Mouse (Mus musculus) gastrocnemius, adult 18-20 months (tissue): ENCODE results near the gene Abhd15. TPM values are rescaled to one million over a fixed set of nuclear protein-coding genes. Genes with fewer than 3 reads are reported as not detected.

Source experiments
- DNase-seq: peaks from one replicate; pipeline ENCODE4 v3.0.0; 2021; ENCODE audit warnings: low spot score
- long read RNA-seq, 2 experiments: library from polyadenylated mRNA; stranded (forward); transcript quantifications; one replicate each; pipeline ENCODE4 v2.0.0; 2021
- total RNA-seq, 2 experiments: library from RNA; stranded (reverse); gene quantifications; 2 replicates each; pipeline ENCODE4 v1.2.3; 2021

The Abhd15 gene
- under 1 TPM; 0.43 to 0.87 TPM for total RNA-seq
- long read RNA-seq, experiment 1, partial matches to known transcripts, result 0 of 5 reads
- long read RNA-seq, experiment 1, other reads (novel, unspliced or antisense), result 4 of 5 reads
- long read RNA-seq, experiment 2, partial matches to known transcripts, result 0 of 7 reads
- long read RNA-seq, experiment 2, other reads (novel, unspliced or antisense), result 7 of 7 reads

DNA sequence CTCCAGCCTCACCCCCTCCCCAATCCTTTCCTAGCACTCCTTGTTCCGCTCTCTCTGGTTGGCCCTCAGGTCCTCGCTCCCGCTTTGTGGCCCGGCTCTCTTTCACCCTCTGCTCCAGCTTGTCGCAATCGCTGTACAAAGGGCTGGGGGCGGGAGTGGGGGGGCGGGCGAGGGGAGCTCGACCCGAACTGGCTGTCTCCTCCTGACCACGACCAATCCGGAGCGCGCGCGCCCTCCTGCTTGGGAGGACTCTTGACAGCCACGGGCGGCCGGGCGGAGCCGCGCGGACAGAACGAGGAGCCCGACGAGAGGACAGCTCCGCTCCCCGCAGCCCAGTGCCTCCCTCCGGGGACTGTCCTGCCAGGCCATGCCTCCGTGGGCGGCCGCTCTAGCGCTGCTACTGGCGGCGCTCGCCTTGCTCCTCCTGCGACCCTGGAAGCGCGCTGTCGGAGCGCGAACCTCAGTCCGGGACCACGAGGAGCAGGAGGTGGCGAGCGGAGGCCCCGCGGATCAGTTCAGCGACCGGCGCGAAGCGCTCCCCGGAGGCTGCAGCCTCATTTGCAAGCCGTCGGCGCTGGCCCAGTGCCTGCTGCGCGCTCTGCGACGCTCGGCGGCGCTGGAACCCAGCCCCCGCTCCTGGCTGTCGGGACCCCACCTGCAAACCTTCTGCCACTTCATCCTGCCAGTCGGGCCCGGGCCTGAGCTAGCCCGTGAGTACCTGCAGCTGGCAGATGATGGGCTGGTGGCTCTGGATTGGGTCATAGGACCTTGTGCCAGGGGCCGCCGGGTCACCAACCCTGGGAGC, at the start of gene Abhd15:
Gene Abhd15 (plus strand): TSS at position 290 of the 805 bp plus-strand sequence.
- DNase-seq, result peak; percentile 75

GRCm38 (mm10) chr11:77466544-77466943, 48.4 kb upstream of the Abhd15 start:
- no peak for DNase-seq

- peak; percentile 78 for DNase-seq
Observed at GRCm38 (mm10) chr11:77467157-77467556, 47.8 kb upstream of the Abhd15 start.

- peak; percentile 77 for DNase-seq
Observed at GRCm38 (mm10) chr11:77467784-77468183, 47.1 kb upstream of the Abhd15 start.

GRCm38 (mm10) chr11:77468397-77468796, 46.5 kb upstream of the Abhd15 start:
- no peak for DNase-seq

GRCm38 (mm10) chr11:77471407-77471806, 43.5 kb upstream of the Abhd15 start:
- no peak for DNase-seq

DNA sequence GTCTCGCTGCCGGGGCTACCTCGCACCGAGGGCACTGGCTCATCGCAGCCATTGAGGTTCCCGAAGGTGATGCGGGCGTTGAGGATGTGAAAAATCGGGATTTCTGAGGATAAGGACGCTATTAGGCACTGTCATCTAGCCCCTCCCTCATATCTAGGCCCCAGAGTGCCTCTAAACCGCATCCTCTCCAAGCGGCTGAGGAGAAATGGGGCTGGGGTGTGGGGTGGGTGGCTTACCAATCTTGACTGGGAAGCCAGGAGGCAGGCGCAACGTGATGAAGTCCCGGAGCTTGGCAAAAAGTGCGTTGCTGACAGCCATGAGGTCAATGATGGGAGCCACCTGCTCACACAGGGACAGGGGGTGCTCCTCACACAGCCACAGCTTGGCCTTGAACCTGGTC, 42.1 kb upstream of the Abhd15 start:
- DNase-seq, result no peak

DNA sequence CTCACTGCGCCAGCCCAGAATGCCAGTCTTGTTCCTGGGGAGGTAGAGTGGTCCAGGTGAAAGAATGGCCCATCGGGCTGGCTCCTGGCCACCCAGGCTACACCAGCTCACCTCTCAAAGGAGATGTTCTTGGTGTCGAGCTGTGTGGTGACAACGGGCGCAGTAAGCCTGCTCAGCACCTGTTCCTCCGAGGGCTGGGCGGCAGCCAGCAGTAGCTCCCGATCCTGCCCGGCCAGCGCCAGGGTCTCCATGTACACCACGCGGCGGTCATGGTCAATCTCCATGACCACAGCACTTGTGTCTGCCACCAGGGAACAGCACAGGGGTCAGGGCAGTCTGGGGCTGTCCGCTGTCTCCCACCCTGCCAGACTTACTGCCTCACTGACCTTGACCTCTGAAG, 38.7 kb upstream of the Abhd15 start:
- no peak for DNase-seq

DNA sequence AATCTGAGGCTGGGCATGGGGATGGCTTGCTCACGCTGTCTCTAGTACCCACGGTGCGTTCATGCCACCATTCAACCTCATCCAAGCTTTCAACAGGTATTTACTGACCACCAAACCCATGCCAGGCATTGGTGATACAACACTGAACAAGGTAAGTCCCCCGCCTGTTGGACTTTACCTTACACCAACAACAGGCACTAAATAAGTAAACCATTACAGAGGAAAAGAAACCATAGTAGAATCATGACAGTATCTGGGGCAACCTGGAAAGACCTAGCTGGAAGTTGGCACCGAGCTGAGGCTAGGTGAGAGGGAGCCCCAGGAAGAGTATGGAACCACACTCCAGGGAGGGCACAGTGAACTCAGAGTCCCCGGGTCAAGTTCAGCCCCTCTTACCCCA, 38.0 kb upstream of the Abhd15 start:
- DNase-seq, result no peak

DNA sequence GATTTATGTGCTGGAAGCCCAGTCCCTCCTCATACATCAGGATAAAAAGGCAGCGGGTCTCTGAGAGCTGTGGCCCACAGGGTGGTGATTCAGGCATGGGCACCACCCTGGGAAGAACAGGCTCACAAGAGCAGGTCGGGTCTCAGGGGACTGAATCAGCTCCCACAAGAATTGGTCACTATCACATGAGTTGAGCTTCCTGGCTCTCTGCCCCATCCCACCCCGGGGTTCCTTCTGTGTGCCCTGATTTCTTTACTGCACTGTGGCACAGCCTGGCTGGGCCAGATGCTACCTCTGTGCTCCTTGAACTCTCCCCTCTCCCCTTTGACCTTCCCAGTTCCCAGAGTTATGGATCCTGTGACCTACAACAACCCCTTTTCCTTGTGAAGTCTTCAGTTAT, 31.9 kb upstream of the Abhd15 start:
- no peak for DNase-seq

GRCm38 (mm10) chr11:77483510-77484255, 31.2 kb upstream of the Abhd15 start:
- no peak for DNase-seq

DNA sequence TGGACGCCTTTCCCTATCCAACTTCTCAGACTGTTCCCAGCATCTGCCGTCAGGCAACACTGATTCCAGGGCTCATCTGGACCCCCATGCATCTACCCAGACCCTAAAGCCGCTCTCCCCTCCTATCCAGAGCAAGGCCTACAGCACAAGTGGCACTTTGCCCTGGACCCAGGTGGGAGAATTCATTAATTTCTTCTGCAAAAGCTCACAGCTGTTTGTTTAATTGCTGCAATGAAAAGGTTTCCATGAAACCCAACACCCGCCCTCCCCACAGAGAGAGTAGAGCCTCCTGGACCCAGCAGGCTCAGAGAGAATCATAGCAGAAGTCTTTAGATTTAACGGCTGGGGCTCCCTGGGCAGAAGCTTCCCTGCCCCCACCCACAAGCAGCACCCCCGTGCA, 29.7 kb upstream of the Abhd15 start:
- no peak for DNase-seq

- no peak for DNase-seq
Observed at GRCm38 (mm10) chr11:77486798-77487197, 28.1 kb upstream of the Abhd15 start.

DNA sequence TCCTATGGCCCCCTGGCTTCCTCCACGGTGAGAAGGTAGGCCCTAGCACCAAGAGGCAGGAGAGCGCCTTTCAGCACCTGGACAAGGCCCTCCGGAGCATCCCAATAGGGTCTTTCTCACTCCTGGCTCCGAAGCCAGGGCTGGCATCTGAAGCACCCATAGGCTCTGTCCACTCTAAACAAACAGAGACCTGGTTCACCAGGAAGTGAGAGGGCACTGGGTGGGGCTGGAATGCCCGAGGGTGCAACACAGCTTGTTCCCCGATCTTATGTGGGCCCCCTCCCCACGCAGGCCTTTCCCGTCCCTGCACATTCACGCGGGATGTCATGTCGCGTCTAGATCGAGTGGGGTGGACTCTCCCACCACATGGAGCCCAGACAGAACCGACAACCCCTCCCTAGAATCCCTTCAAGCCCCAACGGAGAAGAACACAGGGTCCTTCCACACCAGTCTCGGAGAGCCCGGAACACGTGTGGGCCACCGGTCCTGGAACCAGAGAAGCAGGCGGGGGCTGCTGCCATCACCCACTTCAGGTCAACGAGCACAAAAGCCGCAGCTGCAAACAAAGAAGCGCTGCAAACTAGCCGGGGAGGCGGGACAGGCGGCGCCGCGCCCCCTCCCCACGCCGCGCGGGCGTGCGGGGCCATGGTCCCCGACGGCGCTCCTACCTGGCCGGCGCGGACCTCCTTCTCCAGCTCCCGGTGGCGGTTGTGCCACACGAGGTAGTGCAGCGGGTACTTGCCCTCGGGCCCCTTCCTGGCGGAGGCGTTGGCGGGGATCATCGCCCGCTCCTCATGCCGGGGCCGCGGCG, 25.9 kb upstream of the Abhd15 start:
- DNase-seq, result no peak

DNA sequence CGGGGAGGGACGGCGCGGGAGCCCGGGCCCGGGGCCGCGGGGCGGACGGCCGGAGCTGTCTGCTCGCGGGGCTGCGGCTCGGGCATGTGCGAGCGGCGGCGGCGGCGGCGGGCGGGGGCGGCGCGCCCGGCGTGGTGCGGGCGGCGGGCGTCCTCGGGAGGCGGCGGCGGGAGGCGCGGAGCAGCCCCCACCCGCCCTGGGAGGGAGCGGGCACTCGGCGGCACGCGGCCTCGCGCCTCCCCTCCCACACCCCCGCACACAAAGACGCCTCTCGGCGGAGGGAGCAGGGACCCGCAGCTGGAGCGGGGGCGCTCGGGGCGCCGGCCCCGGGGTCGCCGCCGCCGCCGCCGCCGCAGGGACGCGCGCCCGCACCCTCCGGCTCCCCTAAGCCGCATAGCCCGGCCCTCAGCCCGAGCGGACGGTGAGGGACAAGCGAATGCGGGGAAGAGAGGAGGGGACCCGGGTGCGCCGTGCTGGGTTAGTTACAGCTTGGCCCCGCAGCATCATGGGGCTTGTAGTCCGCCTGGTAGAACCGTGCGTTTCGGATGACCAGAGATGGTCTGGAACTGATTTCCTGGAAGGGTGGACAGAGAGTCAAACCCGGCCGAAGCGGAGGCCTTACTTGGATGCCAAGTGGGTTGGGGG, 25.2 kb upstream of the Abhd15 start, which contains the start of gene Ankrd13b:
Gene Ankrd13b (minus strand): TSS at position 88 of the 645 bp plus-strand sequence.
- peak; percentile 75 for DNase-seq

DNA sequence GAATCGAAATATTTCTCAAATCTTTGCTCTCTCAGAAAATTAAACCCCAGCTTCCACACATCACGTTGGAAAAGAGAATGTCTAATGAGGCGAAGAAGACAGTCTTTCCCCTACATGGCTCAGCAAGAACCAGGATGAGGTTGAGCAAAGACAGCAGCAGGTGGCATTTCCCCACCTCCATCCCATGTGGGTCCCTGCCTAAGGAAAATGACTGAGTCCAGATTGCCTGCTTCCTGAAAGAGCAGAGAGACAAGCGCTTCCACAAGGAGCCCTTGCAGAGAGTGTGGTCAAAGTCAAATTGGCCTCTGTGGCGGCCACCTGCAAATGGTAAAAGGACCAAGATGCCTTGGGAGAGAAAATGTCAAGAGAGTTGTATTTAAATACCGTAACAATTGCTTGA, 24.5 kb upstream of the Abhd15 start:
- DNase-seq, result no peak

- peak; percentile 89 for DNase-seq
Observed at GRCm38 (mm10) chr11:77491123-77491501, 23.8 kb upstream of the Abhd15 start.

- peak; percentile 62 for DNase-seq
Observed at GRCm38 (mm10) chr11:77491502-77492291, 23.2 kb upstream of the Abhd15 start.

- no peak for DNase-seq
Observed at GRCm38 (mm10) chr11:77492311-77492871, 22.5 kb upstream of the Abhd15 start.

DNA sequence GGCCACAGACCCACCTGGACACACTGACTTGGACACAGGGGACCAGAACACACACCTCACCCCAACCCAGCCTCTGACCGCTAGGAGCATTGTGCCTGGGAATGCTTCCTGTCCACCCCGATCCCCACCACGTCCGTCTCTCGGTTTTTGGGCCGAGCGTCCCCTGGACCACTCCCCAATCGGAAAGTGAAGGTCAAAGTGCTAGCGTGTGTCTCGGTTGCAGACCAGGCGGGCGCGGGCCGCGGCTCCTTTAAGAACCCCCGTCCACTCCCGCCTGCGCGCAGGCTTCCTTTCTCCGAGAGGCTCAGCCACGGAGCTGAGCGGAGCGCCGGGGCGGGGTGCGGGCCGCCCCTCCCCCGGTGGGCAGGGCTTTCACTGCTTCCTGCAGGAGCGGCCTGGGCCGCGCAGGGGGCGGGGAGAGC, 22.0 kb upstream of the Abhd15 start:
- peak; percentile 93 for DNase-seq
